Mouse (Mus musculus) mouse trophoblast stem cell (cell line): ENCODE measurements around the gene Padi4.

ENCODE experiments used
- in situ Hi-C, 2 experiments: fragments of 300-500 bp; cut with MseI, MboI; formaldehyde crosslinking; loops; 2 replicates in 1 of 2; 3 replicates in 1 of 2; pipeline ENCODE4 v1.15.1; 2025

Padi4 gene

GRCm38 (mm10) chr4:140774025-140774800 is at the start of gene Padi4:
Gene Padi4, minus strand, starts transcription at chr4:140774236.
- in situ Hi-C loops: no loop called here

DNA sequence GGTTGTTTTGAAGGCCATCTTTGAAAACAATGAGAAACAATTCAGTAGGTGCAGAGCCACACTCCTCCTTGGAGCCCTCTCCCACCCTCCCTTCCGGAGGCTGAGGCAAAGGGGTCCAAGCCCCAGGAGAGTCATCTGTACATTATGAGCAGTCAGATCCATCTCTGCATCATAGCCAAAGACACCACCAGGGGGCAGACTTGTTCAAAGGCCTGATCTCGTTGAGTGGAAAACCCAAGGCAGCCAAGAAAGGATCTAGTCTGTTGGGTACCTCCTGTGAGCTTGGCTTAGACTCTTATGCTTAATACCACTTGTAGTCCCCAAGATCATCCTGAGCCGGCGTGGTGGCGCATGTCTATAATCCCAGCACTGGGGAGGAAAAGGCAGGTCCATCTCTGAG is 48.0 kb upstream of the Padi4 start:
- in situ Hi-C loops: no loop called here

DNA sequence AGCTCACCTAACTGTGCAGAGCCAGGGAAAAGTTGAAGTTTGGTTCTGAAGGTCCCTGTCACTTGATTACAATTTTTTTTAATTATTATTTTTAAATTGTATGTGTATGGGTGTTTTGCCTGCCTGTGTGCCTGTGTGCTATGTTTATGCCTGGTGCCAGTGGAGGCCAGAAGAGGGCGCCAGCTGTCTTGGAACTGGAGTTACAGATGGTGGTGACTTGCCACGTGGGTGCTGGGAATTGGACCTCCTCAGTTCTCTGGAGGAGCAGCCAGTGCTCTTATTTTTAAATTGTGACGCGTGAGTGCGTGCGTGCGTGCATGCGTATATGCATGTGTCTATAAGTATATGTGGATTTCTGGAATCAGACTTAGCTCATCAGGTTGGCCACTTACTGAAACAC is 43.4 kb upstream of the Padi4 start:
- in situ Hi-C loops: no loop called here

- in situ Hi-C loops: no loop called here
These were observed 42.2 kb upstream of the Padi4 start for GRCm38 (mm10) chr4:140815996-140816917.

DNA sequence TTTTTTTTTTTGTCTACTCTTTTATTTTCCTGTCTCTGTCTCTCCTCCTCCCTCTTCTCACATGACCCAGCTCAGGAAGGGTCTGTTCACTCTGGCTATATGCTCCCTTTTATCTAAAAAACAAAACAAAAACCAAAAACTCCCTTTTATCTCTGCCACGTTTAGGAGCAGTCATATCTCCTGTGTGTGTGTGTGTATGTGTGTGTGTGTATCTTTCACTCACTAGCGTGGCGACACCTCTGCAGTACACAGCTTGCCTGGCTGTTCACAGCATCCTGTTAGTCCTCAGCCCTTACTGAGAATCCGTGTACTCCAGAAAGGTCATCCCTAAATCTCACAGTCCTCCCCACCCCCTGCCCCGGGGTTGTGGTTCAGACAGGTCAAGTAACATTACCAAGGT is 41.5 kb upstream of the Padi4 start:
- in situ Hi-C loops: no loop called here

DNA sequence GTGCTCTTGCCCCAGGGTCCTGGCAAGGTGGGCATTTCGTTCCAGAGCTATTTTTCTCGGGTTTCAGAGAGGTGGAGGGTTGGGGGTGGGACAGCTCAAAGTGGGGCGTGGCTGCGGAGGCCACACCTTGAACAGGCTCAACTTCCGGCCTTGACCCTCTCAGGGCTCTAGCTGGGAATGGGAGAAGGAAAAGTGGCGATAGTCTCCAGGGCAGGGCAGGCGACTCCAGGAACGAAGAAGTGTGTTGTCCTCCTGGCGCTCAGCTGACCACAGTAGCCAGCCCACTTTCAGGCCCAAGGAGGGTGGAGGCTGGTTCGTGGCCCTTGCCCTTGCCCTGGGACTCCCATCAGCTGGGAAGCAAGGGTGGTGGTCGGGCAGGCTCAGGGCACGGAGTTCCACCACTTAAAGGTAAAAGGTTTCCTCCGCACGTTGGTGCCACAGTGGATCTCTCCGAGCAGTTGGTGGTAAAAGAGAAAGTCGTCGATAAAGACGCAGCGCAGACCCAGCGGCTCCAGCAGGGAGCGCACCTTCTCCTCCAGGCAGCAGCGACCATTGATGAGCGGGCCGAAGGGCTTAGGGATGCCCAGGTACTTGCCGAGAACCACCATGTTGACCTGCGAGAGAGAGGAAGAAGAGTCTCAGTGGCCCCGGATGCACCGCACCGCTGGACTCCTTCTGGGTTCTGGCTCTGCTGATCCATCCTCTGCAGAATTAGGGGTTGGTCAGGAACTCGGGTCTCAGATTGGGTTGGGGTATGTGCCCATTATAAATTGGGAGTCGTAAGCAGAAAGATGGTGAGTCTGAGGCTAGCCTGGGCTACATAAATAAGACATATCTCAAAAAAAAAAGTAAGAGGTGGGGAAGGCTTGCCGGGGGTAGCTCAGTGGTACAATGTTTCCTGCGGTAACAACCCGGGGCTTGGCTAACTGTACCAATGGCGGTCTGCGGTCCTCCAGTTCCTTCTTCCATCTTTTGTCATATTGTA is 40.5 kb upstream of the Padi4 start:
- in situ Hi-C loops: no loop called here

GRCm38 (mm10) chr4:140813358-140814185 is 39.5 kb upstream of the Padi4 start:
- in situ Hi-C loops: no loop called here

- in situ Hi-C loops: no loop called here
These were observed 38.6 kb upstream of the Padi4 start for GRCm38 (mm10) chr4:140812609-140813008.

DNA sequence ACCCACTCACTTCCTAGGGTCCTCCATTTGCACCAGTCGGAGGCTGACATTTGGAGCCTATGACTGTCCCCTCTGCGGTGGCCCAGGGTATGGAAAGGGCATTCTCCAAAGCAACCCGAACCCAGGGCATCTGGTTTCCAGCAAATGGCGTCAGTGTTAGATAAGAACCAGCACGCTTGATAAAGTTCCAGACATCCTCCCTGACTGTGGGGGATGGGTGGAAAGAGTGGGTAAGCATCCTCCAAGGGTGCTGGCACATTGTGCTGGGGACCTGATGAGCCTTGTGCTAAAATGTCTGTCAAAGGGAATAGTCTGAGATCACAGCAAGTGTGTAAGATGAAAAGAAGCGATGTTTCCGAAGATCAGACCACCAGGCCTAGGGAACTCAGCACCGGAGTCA is 38.2 kb upstream of the Padi4 start:
- in situ Hi-C loops: no loop called here

GRCm38 (mm10) chr4:140810458-140811260 is 36.6 kb upstream of the Padi4 start, which contains the start of gene Padi3:
Gene Padi3, minus strand, starts transcription at chr4:140810648.
- in situ Hi-C loops: no loop called here

GRCm38 (mm10) chr4:140809118-140809517 is 35.1 kb upstream of the Padi4 start:
- in situ Hi-C loops: no loop called here

DNA sequence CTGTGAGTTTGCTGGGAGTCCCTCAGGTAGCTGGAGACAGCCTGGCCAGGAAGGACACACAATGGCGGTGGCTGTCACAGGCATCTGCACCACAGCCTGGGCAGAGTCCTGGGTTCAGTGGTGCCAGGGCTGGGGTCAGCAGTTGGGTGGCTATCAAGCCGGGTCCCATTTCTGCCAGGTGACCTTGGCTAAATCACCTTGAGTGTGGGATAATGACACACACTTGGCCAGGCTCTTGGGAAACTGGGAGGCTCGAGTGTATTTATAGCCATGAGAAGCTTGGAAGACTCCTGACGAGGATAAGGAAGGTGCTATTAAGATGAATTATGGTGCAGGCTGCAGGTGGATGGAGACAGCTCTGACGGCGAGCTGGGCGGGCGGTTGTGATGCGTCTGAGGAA is 30.6 kb upstream of the Padi4 start:
- in situ Hi-C loops: no loop called here

- in situ Hi-C loops: no loop called here
These were observed 27.3 kb upstream of the Padi4 start for GRCm38 (mm10) chr4:140801364-140801763.

- in situ Hi-C loops: no loop called here
These were observed 22.8 kb upstream of the Padi4 start for GRCm38 (mm10) chr4:140796786-140797185.

DNA sequence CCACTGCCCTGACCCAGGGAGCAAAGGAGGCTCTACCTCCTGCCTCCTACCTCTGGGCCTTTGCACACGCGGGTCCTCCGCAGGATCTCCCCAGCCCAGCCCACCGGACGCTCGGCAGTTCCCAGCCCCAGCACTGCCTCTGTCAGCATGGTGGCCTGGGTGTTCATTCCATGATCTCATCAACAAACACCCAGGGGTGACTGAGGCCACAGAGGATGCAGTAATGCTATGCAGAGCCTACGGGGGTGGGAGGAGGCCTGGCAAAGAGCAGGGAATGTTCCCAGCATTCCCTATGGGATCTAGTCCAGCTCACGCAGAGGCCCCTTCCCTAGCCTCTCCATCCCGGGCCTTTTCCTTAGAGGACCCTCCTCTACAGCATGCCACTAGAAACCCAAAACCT is 20.6 kb upstream of the Padi4 start:
- in situ Hi-C loops: no loop called here

GRCm38 (mm10) chr4:140793795-140794194 is 19.8 kb upstream of the Padi4 start:
- in situ Hi-C loops: no loop called here

DNA sequence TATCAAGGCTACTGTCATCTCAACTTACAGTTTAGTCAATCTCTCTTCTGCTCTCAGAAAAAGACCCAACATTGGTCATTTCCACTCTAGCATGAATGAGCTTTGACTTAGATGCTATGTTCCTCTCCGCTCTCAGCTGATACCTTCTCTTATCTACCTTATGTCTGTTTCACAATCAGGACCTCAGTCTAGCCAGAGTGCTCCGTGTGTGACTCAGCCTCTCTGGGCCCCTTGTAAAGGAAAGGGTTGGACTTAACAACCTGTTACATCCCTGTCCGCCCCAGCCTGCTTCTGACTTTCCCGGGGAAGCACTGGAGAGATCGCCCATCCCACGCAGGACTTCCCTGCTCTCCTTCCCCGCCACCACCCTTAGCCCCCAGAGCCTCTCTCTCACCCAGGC is 18.5 kb upstream of the Padi4 start:
- in situ Hi-C loops: no loop called here

GRCm38 (mm10) chr4:140791071-140791470 is 17.0 kb upstream of the Padi4 start:
- in situ Hi-C loops: no loop called here

DNA sequence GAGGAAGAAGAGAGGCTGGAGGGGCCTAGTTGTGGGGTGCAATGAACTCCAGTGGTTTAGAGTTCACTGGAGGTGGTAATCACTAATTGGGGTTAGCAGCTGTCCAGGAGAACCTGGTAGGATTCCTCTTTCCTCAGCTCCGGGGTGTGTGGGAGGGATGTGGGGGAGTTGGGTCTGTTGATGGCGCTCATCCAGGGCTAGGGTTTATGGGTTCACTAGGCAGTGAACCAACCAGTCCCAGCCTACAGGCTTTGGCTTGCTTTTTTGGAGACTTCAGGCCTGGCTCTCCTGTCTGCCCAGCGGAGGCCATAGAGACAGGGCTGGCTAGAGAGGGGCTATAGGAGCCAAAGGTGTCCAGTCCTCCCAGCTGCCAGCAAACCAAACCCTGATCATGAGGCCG is 15.9 kb upstream of the Padi4 start:
- in situ Hi-C loops: loop anchor here (5.0 kb wide), 1 partner anchor 112 kb away; no protein-coding TSS in a partner anchor

GRCm38 (mm10) chr4:140788983-140789382 is 14.9 kb upstream of the Padi4 start:
- in situ Hi-C loops: loop anchor here (5.0 kb wide), 1 partner anchor 113 kb away; no protein-coding TSS in a partner anchor
